Mouse (Mus musculus) intestine, embryonic 14.5 days (tissue): ENCODE data around the gene Trim37. TPM values are rescaled to one million over a fixed set of nuclear protein-coding genes. Genes with fewer than 3 reads are reported as not detected.
A peak's percentile ranks its signal among the peaks of the same experiment; 100 is the strongest.
"Not testable (repeated sequence)": the region's sequence is repeated elsewhere in the genome, so short reads cannot be mapped to it uniquely, and the experiment has no call there.

ENCODE experiments used
- ATAC-seq: fragments of 200-750 bp; cut with Nextera tagmentation; replicated peaks from 2 replicates; pipeline ENCODE4 v1.8.0; 2017; ENCODE audit warnings: low read depth, moderate number of reproducible peaks, moderate TSS enrichment, moderate library complexity; ENCODE audit not compliant: low FRiP score, low TSS enrichment
- DNase-seq: peaks from one replicate; pipeline ENCODE4 v3.0.0-alpha.2; 2018; ENCODE audit warnings: low spot score
- H3K27ac ChIP-seq: fragments of 300-500 bp; sonication (generic); 2 replicates; pipeline ENCODE4 v1.5.1; 2014; ENCODE audit warnings: low read depth, mild to moderate bottlenecking, control low read depth
- H3K27me3 ChIP-seq: fragments of 300-500 bp; sonication (generic); replicated peaks from 2 replicates; pipeline ENCODE4 v1.6.1; 2014; ENCODE audit warnings: low read length, control low read depth; ENCODE audit not compliant: control insufficient read depth, insufficient read depth
- H3K36me3 ChIP-seq: fragments of 300-500 bp; sonication (generic); 2 replicates; pipeline ENCODE4 v1.6.1; 2014; ENCODE audit warnings: low read length, control low read depth; ENCODE audit not compliant: control insufficient read depth, insufficient read depth
- H3K4me1 ChIP-seq: fragments of 300-500 bp; sonication (generic); replicated peaks from 2 replicates; pipeline ENCODE4 v1.6.1; 2014; ENCODE audit warnings: low read length, control low read depth, mixed read lengths; ENCODE audit not compliant: control insufficient read depth, insufficient read depth
- H3K4me2 ChIP-seq: fragments of 300-500 bp; sonication (generic); 2 replicates; pipeline ENCODE4 v1.6.1; 2014; ENCODE audit warnings: low read length
- H3K4me3 ChIP-seq: fragments of 300-500 bp; sonication (generic); 2 replicates; pipeline ENCODE4 v1.5.1; 2014; ENCODE audit warnings: low read depth, low read length, control low read depth, mixed read lengths
- H3K9ac ChIP-seq: fragments of 300-500 bp; sonication (generic); 2 replicates; pipeline ENCODE4 v1.6.1; 2014; ENCODE audit warnings: mild to moderate bottlenecking, low read length
- H3K9me3 ChIP-seq: fragments of 300-500 bp; sonication (generic); 2 replicates; pipeline ENCODE4 v1.6.1; 2016; ENCODE audit warnings: low read length, control low read depth; ENCODE audit not compliant: control insufficient read depth
- WGBS: fragments of 180-500 bp; shearing (Covaris S2); extraction: QIAGEN DNeasy Blood & Tissue Kit; methylation state at CpG from one replicate; pipeline ENCODE4 v1.1.7; 2014; 5-methylcytosine and 5-hydroxymethylcytosine counted together
- polyA plus RNA-seq: library from polyadenylated mRNA; unstranded; fragments of >200 nt; fragmentation: Nextera tagmentation; extraction: Ambion mirVana; gene quantifications from 2 replicates; pipeline ENCODE4 v1.2.1, GENCODE M21; 2014

Trim37 gene
- polyA plus RNA-seq, 1 experiment from 2014 or later, result 31.3 TPM

GRCm38 (mm10) chr11:87250132-87250531 lies 123.3 kb downstream of the Trim37 start:
- Histone ChIP-seq H3K9ac (no peak overlapping the region), H3K9me3 (no peaks in the 10 kb centered on the region), H3K4me2 (no peak overlapping the region), H3K27ac (no peak overlapping the region), H3K27me3 (no peaks in the 10 kb centered on the region), H3K4me3 (no peak overlapping the region), H3K36me3 (no peaks in the 10 kb centered on the region), H3K4me1 (peaks cover 18% of the 10 kb centered on the region; the same call in 1 of the 2 replicates)
- ATAC-seq (no peak), DNase-seq (no peak)
- 80% methylated on average over 6 of the region's 6 CpGs for WGBS

- no peak overlapping the region for H3K9ac ChIP-seq
- no peaks in the 10 kb centered on the region for H3K4me1 ChIP-seq
- no peak for ATAC-seq
- H3K4me3 ChIP-seq, result no peak overlapping the region
- H3K27ac ChIP-seq, result no peak overlapping the region
- no peaks in the 10 kb centered on the region for H3K36me3 ChIP-seq
- H3K9me3 ChIP-seq, result no peaks in the 10 kb centered on the region
- no peak for DNase-seq
- 90% methylated on average over 6 of the region's 6 CpGs for WGBS
- H3K4me2 ChIP-seq, result no peak overlapping the region
- no peaks in the 10 kb centered on the region for H3K27me3 ChIP-seq
These were observed 126.4 kb downstream of the Trim37 start for GRCm38 (mm10) chr11:87253294-87253693.

GRCm38 (mm10) chr11:87254149-87254548 lies 127.3 kb downstream of the Trim37 start:
- Histone ChIP-seq H3K9me3 (no peaks in the 10 kb centered on the region), H3K4me3 (no peak overlapping the region), H3K36me3 (no peaks in the 10 kb centered on the region), H3K27ac (no peak overlapping the region), H3K27me3 (no peaks in the 10 kb centered on the region), H3K9ac (no peak overlapping the region), H3K4me1 (no peaks in the 10 kb centered on the region), H3K4me2 (no peak overlapping the region)
- WGBS, result 46% methylated on average over 5 of the region's 5 CpGs
- DNase-seq (no peak), ATAC-seq (no peak)

GRCm38 (mm10) chr11:87257282-87257681 lies 130.4 kb downstream of the Trim37 start:
- no peak overlapping the region for H3K4me2 ChIP-seq
- H3K9ac ChIP-seq, result no peak overlapping the region
- no peak overlapping the region for H3K4me3 ChIP-seq
- H3K27ac ChIP-seq, result no peak overlapping the region
- DNase-seq (no peak), ATAC-seq (no peak)
- WGBS, result 93% methylated on average over 5 of the region's 5 CpGs
- no peaks in the 10 kb centered on the region for H3K27me3 ChIP-seq
- H3K9me3 ChIP-seq, result no peaks in the 10 kb centered on the region
- no peaks in the 10 kb centered on the region for H3K36me3 ChIP-seq
- H3K4me1 ChIP-seq, result no peaks in the 10 kb centered on the region

GRCm38 (mm10) chr11:87259792-87260191 lies 132.9 kb downstream of the Trim37 start:
- Histone ChIP-seq H3K9me3 (no peaks in the 10 kb centered on the region), H3K36me3 (no peaks in the 10 kb centered on the region), H3K9ac (no peak overlapping the region), H3K4me1 (0 out of 2 replicates have a peak, but pooled peaks cover 3% of the 10 kb centered on the region), H3K27me3 (no peaks in the 10 kb centered on the region), H3K4me2 (no peak overlapping the region), H3K4me3 (no peak overlapping the region), H3K27ac (0 out of 2 replicates have a peak overlapping the region, but pooled peaks have one; percentile 16)
- WGBS, result 71% methylated on average over 10 of the region's 10 CpGs
- ATAC-seq, result no peak
- DNase-seq, result no peak

- H3K9me3 ChIP-seq, H3K27me3 ChIP-seq, H3K27ac ChIP-seq, ATAC-seq, H3K4me3 ChIP-seq, H3K9ac ChIP-seq, H3K36me3 ChIP-seq, H3K4me1 ChIP-seq, DNase-seq, H3K4me2 ChIP-seq: not testable (repeated sequence)
- WGBS, result 69% methylated on average over 4 of the region's 4 CpGs
These were observed 134.8 kb downstream of the Trim37 start for GRCm38 (mm10) chr11:87261705-87262104.

GRCm38 (mm10) chr11:87263946-87264345 lies 137.1 kb downstream of the Trim37 start:
- H3K9me3 ChIP-seq, result no peaks in the 10 kb centered on the region
- 0 out of 2 replicates have a peak, but pooled peaks cover 3% of the 10 kb centered on the region for H3K4me1 ChIP-seq
- H3K9ac ChIP-seq, result no peak overlapping the region
- no peak overlapping the region for H3K4me2 ChIP-seq
- H3K36me3 ChIP-seq, result no peaks in the 10 kb centered on the region
- no peak overlapping the region for H3K4me3 ChIP-seq
- ATAC-seq (no peak), DNase-seq (no peak)
- no peak overlapping the region for H3K27ac ChIP-seq
- 28% methylated on average over 7 of the region's 7 CpGs for WGBS
- H3K27me3 ChIP-seq, result no peaks in the 10 kb centered on the region

GRCm38 (mm10) chr11:87266246-87266645 lies 139.4 kb downstream of the Trim37 start:
- H3K9me3 ChIP-seq, result no peaks in the 10 kb centered on the region
- 63% methylated on average over 4 of the region's 4 CpGs for WGBS
- no peak for DNase-seq

GRCm38 (mm10) chr11:87268803-87269202 lies 141.9 kb downstream of the Trim37 start:
- Histone ChIP-seq H3K9me3 (no peaks in the 10 kb centered on the region), H3K4me3 (no peak overlapping the region), H3K27ac (no peak overlapping the region), H3K4me2 (no peak overlapping the region), H3K4me1 (0 out of 2 replicates have a peak, but pooled peaks cover 2% of the 10 kb centered on the region), H3K27me3 (no peaks in the 10 kb centered on the region), H3K9ac (no peak overlapping the region), H3K36me3 (no peaks in the 10 kb centered on the region)
- ATAC-seq (no peak), DNase-seq (no peak)
- 83% methylated on average over 2 of the region's 2 CpGs for WGBS

More at GRCm38 (mm10) chr11:87266246-87266645, 139.4 kb downstream of the Trim37 start:
- no peaks in the 10 kb centered on the region for H3K27me3 ChIP-seq
- ATAC-seq, result no peak
- 0 out of 2 replicates have a peak, but pooled peaks cover 3% of the 10 kb centered on the region for H3K4me1 ChIP-seq
- no peak overlapping the region for H3K4me3 ChIP-seq
- no peak overlapping the region for H3K27ac ChIP-seq
- no peak overlapping the region for H3K4me2 ChIP-seq
- H3K9ac ChIP-seq, result no peak overlapping the region
- no peaks in the 10 kb centered on the region for H3K36me3 ChIP-seq
